Mouse (Mus musculus) bone marrow, adult 2 months (tissue): ENCODE measurements around the gene Rassf1.

Experiments
- CTCF ChIP-seq: fragments of 200-500 bp; IDR thresholded peaks from 2 replicates; pipeline ENCODE4 v1.5.1; 2011; ENCODE audit warnings: low read length, control low read depth; ENCODE audit not compliant: control insufficient read depth, insufficient read depth
- POLR2A ChIP-seq: fragments of 200-500 bp; IDR thresholded peaks from 2 replicates; pipeline ENCODE4 v1.6.1; 2011; ENCODE audit warnings: low read depth, mild to moderate bottlenecking, control low read depth, low read length, borderline replicate concordance; ENCODE audit not compliant: control insufficient read depth

- TF ChIP-seq CTCF (no peak), POLR2A (no peak)
Observed at GRCm38 (mm10) chr9:107611456-107612190, 60.3 kb downstream of the Rassf1 start.
